Mouse (Mus musculus) embryonic fibroblast, embryonic 13.5 days (primary cell): Measurements from ENCODE around the gene Med24.

Experiments
- CTCF ChIP-seq: IDR thresholded peaks from 2 replicates; pipeline ENCODE4 v1.5.1; 2011; ENCODE audit warnings: mild to moderate bottlenecking, control low read depth, low read length, moderate library complexity, borderline replicate concordance; ENCODE audit not compliant: insufficient read depth
- POLR2A ChIP-seq: IDR thresholded peaks from 2 replicates; pipeline ENCODE4 v1.6.1; 2011; ENCODE audit warnings: low read depth, mild to moderate bottlenecking, control low read depth, low read length, moderate library complexity

DNA sequence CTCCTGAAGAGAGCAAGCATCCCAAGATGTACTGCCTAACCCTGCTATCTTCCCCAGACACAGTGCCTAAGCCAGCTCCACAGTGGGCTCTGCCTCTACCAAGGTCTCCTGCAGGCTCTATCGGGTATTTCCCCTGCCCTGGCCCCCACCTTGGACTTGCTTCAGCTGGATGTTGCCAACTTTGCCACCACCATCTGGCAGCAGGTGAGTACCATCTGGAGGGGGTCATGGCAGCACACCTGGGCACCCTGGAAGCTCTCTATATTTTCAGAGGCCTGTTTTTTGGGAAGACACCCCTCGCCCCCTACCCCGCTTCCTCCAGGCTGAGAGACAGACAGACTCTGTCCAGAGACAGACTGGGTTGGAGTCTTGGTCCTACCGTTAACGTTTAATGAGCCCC lies 26.9 kb downstream of the Med24 start:
- TF ChIP-seq CTCF (no peak), POLR2A (no peak)
